Mouse (Mus musculus): ENCODE data around the gene Fam83d.
"Not testable (repeated sequence)": the region's sequence is repeated elsewhere in the genome, so short reads cannot be mapped to it uniquely, and the experiment has no call there.

Gene Fam83d

DNA sequence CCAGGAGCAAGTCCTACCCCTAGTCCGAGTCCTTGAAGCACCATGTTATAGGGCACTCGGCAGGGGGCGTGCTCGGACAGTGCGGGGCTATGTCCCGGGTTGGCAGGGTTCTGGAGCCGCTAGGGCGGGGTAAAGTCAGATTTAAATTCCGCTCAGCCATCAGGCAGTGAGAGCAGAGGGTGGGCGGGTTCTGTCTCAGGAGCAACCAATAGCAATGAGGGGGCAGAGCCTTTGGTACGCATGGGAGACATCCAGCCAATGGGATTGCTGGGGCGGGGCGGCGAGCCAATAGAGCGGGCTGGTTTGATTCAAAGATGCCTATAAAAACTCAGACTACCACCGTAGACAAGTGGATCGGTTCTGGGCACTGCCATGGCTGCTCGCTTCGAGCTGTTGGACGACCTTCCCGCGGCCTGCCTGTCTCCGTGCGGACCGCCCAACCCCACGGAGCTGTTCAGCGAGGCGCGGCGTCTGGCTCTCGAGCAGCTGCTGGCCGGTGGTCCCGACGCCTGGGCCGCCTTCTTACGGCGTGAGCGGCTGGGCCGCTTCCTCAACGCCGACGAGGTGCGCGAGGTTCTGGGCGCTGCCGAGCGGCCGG, at the start of gene Fam83d:
Fam83d (plus strand) TSS at position 352 of the 598 bp plus-strand sequence.
- in situ Hi-C loops (cut with MboI, MseI) = loop anchor here (25.0 kb wide), 1 partner anchor 731 kb away; the partner anchor contains the start of genes Rprd1b and Tti1

- in situ Hi-C loops (cut with MboI, MseI) = no loop called here
Observed at GRCm38 (mm10) chr2:158718816-158719549, 48.9 kb upstream of the Fam83d start.

DNA sequence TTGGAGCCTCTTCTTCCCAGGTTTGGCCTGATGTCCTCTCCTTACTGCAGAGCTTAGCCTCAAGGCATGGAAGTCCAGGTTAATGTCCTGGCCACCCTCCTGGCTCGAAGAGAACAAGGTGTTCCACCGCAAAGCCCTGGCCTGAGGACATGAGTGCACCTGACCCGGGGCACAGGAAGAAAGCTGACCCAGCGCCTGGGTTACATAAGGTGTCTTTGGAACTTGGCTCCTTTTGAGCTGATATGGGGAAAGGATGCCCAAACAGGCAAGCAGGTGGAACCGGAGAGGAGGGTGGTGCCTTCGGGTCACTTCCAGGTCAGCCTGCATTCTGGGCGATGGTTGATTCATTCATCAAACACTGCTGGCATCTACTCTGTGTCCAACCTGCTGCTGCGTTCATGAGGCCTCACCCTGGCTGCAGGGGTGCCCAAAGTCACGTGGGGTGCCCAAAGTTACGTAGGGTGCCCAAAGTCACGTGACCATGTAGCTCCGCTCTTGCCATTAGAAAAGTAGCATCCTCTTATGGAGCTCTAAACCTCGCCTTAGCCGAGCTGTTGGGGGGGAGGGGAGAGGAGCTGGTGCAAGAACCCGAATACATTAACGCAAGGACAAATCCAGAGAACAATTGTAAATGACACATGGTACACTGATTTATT, 47.0 kb upstream of the Fam83d start:
- in situ Hi-C loops (cut with MboI, MseI) = no loop called here

DNA sequence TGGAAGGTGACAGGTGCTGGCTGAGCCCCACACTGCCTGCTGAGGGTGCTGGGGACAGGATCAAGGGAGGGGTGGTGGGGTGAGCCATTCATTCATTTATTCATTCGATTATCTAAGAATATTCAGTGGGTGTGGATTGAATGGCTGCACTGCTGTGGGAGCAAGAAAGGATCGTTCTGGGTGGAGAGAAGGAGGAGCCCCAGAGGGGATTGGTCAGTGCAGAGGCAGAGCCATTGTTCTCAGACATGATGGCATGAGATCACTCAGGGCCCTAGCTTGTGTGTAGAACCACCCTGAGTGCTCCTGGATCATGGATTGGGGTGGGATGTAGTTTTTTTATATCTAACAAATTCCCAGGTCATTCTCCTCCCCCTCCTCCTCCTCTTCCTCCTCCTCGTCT, 46.4 kb upstream of the Fam83d start:
- in situ Hi-C loops (cut with MboI, MseI) = no loop called here

GRCm38 (mm10) chr2:158722135-158722534, 45.8 kb upstream of the Fam83d start:
- in situ Hi-C loops (cut with MboI, MseI) = no loop called here

GRCm38 (mm10) chr2:158722991-158723551, 44.8 kb upstream of the Fam83d start:
- in situ Hi-C loops (cut with MboI, MseI) = no loop called here

GRCm38 (mm10) chr2:158723806-158724205, 44.1 kb upstream of the Fam83d start:
- in situ Hi-C loops (cut with MboI, MseI) = no loop called here

DNA sequence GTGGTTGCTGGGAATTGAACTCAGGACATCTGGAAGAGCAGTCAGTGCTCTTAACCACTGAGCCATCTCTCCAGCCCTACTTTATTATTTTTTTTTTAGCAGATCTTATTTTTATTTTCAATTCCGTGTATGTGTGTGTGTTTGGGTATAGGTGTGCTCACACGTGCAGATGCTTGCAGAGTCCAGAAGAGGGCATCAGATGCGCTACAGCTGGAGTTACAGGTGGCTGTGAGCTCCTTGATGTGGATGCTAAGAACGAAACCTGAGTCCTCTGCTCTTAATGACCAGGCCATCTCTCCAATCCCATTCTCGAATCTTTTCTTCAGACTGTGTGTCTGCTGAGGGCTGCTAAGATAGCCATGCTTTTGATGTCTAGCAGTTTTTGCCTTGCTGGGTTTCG, 41.6 kb upstream of the Fam83d start:
- in situ Hi-C loops (cut with MboI, MseI) = no loop called here

DNA sequence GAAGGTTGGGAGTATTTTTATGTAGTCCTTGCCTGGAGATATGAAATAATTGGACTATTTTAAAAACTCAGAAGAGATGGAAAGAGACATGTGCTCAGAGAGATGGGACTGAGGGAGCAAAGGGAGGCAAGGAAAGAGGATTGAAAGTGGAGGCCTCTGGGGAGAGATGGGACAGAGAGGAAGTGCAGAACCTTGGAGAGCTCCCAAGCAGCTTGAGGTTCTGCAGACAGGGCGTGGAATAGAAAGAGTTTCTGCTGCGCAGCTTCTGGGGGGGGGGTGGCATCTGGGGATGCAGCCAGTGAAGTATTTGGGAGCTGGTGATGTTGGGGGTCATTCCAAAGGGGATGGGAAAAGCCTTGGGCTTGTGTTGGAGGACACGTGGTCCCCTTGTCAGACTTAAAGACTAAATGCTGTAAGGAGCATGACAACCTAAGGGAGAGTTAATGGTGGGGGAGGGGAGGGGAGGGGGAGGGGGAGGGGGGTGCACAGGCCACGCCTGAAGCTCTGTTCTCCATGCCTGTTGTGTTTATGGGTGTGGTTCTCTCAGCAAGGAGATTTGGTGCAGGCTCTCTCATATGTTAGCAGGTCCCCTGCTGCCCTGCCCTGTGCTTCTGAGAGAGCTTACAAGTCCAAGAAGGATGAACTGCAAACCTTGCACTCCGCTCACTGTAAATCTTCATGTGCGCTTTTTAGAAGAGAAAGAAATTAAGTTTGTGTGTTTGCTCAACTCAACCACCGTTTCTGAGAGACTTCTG, 39.7 kb upstream of the Fam83d start:
- in situ Hi-C loops (cut with MboI, MseI) = no loop called here

DNA sequence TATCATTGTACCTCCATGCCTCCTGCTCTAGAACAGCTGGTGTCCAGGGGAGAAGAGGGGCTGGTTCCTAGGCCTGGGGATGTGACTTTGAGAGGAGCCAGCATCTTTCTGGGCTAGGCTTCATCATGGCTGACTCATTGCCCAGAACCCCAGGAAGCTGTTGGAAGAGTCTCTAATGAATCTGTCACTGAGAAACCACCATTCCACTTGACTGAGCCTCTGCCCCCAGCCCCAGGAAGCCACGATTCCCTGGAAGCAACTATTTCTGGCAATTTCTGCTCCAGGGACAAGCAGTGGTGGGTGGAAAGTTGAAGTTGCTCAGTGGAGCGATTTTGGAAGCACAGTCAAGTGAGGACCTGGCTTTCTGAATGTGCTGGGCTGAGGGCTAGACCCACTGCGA, 37.0 kb upstream of the Fam83d start:
- in situ Hi-C loops (cut with MboI, MseI) = no loop called here

DNA sequence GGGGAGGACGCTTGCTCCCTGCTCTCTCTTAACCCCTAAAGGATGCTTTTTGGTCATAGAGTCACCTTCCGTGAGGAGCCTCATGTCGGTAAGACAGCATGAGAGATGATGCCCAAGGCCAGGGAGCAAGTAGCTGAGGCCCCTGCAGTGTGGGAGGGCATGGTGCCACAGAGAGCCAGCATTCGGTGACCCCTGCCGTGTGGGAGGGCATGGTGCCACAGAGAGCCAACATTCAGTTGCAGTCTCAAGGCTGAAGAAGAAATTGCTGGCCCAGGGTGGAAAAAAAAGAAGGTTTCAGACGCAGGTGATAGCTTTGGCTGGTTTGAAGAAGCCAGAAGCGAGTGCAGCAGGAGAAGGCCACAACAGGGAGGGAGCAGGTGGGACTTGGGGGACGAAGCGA, 35.4 kb upstream of the Fam83d start:
- in situ Hi-C loops (cut with MboI, MseI) = no loop called here

DNA sequence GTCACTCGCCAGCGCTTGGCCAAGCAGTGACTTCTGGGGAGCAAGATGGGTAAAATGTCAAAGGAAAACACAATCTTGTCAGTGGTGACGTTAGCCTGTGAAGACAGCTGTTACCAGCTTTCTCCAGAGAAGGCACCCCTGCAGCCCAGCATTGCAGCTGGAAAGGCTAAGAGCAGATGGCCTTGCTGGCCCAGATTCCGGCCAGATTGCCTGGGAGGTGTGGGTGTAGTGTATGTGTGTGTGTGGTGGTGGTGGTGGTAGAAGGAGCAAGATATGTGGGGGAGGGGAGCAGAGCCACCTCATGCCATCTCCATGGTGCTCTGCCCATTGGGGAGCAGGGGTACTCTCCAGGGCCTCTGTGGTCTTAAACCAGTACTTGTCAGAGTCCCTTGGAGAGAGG, 34.8 kb upstream of the Fam83d start:
- in situ Hi-C loops (cut with MboI, MseI) = no loop called here

DNA sequence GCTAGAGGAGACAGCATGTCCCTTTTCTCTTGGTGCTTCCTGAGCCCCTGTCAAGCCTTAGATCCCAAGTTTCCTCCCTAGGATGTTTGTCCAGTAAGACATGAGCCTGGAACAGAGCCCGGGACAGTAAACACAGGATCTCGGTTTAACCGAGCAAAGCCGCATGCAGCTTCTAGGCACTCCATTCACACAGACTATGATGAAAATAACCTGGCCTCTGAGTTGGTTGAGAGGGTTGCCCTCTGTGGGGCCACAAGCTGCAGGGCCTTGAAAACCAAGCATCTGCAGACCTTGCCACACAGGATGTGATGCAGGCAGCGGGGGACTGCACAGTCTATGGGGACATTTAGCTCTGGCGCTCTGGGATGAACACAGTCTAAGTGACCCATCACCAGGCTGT, 34.0 kb upstream of the Fam83d start:
- in situ Hi-C loops (cut with MboI, MseI) = no loop called here

DNA sequence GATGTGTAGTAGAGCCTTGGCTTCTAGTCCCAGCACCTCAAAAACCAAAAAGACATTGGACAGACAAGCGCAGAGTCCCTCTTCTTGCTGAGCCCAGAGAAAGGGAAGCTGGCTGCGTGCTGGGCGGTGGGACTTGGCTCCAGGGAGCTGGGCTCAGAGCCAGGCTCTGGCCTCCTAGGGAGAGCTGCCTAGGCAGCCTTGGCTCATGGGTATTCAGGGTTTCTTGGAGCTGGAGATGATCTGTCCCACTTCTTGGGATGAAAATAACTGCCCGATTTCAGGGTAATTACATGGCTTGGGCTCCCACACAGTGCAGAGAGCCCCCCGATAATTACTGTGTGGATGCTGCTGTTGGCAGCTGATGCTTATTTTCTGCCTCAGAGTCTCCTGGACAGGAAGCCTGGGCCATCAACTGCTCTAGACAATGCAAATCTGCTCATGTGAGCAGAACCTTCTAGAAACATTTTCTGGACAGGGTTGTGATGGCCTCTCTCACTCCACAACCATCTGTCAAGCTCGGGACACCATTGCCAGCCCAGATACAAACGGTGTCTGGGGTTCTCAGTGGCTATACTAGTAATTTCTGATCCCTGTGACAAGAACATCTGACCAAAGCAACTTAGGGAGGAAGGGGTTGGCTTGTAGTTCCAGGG, 33.3 kb upstream of the Fam83d start:
- in situ Hi-C loops (cut with MboI, MseI) = no loop called here

DNA sequence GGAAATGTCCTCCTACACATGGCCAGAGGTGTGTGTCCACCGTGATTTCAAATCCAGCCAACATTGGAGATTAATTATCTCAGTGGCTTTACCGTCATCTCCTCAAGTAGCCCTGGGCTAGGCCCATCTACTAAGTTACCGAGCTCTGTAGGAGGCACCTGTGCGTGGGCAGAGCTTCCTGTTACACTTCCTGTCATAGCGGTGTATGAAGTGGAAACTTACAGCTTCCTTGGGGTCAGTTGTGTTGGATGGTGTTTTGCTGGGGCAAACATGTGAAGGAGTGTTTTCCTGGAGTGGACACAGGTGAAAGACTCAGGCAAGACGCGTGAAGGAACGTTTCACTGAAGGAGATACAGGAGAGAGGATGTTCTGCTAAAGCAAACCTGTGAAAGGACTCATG, 32.6 kb upstream of the Fam83d start:
- in situ Hi-C loops (cut with MboI, MseI) = no loop called here

DNA sequence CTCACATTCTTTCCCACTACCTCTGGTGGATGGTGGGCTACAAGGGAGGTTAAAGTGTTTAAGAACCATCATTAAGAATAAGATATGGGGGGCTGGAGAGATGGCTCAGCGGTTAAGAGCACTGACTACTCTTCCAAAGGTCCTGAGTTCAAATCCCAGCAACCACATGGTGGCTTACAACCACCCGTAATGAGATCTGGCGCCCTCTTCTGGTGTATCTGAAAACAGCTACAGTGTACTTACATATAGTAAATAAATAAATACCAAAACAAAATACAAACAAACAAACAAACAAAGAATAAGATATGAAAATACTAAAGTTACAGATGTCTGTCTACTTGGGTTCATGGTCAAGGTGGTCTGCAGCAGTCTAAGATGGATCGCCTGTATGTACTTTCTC, 31.6 kb upstream of the Fam83d start:
- in situ Hi-C loops (cut with MboI, MseI) = not testable (repeated sequence)

GRCm38 (mm10) chr2:158738591-158738990, 29.3 kb upstream of the Fam83d start:
- in situ Hi-C loops (cut with MboI, MseI) = no loop called here

- in situ Hi-C loops (cut with MboI, MseI) = no loop called here
Observed at GRCm38 (mm10) chr2:158739113-158739512, 28.8 kb upstream of the Fam83d start.

DNA sequence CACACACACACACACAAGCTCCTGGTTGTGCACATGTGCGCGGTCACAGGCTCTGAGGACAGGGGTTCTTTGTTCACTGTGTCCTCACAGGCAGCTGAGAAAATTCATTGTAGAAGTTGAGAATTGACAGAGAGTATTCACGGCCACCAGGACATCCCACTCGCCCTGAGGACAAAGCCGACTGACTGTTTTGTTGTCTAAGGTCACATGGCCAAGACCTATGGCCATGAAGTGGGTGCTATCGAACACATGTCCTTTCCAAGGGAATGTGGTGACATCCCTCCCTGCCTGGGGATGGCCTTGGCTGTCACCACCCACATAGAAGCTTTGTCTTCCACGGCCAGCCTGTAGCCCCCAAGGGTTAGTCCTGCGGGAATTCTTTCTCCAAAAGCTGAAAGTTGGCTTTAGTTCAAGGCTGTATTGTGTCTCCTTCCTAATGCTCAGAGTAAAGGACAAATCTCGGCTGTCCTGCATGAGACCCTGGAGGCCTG, 26.8 kb upstream of the Fam83d start:
- in situ Hi-C loops (cut with MboI, MseI) = no loop called here

GRCm38 (mm10) chr2:158742431-158742830, 25.5 kb upstream of the Fam83d start:
- in situ Hi-C loops (cut with MboI, MseI) = no loop called here

DNA sequence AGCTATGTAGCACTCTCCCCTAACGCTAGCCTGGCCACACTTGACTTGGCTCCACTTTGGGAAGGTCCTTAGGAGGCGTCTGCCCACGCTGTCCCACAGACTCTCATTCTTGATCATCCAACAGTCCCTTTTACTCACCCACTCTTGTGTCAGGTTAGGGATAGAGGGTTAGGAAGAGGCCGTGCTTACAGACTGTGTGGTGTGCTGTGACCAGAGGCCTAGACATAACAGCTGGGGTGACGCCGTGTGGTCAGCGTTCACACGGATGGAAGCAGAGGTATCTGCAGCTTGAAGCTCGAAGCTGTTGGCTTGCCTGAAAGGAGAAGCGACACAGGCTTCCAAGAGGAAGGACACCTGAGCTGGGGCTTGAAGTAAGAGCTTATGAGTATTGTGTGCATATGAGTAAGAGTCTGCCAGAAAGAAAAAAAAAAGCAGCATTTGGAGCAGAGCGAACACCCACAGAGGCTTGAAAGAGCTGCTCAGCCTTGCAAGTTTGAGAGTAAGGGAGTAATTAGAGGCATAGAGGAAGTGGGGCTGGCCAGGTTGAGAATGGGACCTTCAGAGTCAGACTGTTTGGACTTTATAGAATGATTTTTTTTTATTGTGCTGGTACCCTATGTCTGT, 24.3 kb upstream of the Fam83d start:
- in situ Hi-C loops (cut with MboI, MseI) = no loop called here
